Mouse (Mus musculus) testis, adult 2 months (tissue): ENCODE measurements around the gene Cntn6.

Source experiments
- CTCF ChIP-seq: fragments of 200-500 bp; IDR thresholded peaks from 2 replicates; pipeline ENCODE4 v1.5.1; 2012; ENCODE audit warnings: low read depth, mild to moderate bottlenecking, inconsistent platforms, low read length, moderate library complexity; ENCODE audit not compliant: control insufficient read depth, insufficient read depth, insufficient replicate concordance
- POLR2A ChIP-seq: fragments of 200-500 bp; IDR thresholded peaks from 2 replicates; pipeline ENCODE4 v1.6.1; 2012; ENCODE audit warnings: low read depth, mild to moderate bottlenecking, inconsistent platforms, low read length, moderate library complexity; ENCODE audit not compliant: control insufficient read depth

DNA sequence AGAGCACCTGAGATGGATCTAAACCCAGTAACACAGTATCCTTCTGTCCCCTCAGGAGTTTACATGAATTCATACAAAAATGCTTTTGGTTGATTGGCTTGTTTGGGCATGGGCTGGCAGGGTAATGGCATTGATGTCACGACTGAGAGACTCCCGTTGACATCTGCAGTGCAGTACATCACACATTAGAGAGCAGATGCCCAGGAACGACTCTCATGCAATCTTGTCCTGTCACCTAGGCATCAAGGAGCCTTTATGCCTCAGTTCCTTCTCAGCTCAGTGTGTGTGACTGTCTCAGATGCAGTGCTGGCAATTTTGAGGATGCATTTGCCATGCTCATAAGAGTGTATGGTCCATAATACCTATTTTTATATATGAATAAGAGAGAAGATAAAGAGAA is 195.4 kb downstream of the Cntn6 start:
- TF ChIP-seq CTCF = no peak
- TF ChIP-seq POLR2A = no peak
